Mouse (Mus musculus): ENCODE data around the gene Spred2.

- TF ChIP-seq CTCF (IDR thresholded peaks at IDR 0.05; ENCODE audit: borderline replicate concordance, control insufficient read depth, extremely low read depth, insufficient read depth, low read length, poor library complexity) (no peak), POLR2A (IDR thresholded peaks at IDR 0.05; ENCODE audit: control insufficient read depth, extremely low read depth, insufficient read depth, low read length, poor library complexity) (no peak)
Measured at GRCm38 (mm10) chr11:19986443-19986861, 62.3 kb downstream of the Spred2 start.

Measured in thymus, adult 2 months (tissue).